Mouse (Mus musculus): Measurements from ENCODE around the gene Znrf4.

Znrf4 gene

DNA sequence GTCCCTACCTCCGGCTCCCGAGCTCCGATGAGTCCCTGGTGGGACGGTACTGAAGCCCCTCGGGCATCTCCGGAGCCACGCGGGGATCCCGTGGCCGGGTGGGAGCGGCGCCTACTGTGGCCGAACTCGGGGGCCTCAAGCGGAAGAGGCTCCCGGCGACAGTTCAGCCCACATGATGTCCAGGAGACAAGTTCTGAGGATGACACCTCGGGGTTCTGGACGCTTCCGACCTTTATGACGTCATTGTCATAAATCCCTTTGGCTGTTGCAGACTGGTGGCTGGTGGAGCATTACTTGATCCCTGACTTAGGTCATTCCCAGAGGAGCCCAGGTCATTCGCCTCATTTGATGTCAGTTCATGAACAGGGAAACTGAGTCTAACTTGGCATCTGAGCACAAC is at the start of gene Znrf4:
Znrf4 (minus strand) TSS at position 122 of the 400 bp plus-strand sequence.
- DNase-seq: no peak

DNA sequence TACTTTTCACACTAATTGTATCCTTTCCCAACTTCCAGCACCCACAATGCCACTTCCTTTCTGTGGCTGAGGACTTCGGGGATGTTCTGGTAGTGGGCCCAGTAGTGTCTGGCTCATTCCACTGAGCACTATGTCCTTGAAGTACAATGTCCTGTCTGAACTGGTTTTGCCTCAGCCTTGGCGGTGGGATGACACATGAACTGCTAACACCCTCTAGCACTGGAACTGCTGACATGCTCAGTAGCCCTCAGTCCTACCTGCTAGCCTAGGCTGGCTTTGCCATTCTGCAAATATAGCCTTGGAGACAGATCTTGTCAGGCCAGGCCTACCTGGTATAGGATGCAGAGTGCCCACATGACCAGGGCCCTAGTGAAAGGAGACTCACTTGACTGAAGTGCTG is 49.6 kb upstream of the Znrf4 start:
- DNase-seq: no peak

DNA sequence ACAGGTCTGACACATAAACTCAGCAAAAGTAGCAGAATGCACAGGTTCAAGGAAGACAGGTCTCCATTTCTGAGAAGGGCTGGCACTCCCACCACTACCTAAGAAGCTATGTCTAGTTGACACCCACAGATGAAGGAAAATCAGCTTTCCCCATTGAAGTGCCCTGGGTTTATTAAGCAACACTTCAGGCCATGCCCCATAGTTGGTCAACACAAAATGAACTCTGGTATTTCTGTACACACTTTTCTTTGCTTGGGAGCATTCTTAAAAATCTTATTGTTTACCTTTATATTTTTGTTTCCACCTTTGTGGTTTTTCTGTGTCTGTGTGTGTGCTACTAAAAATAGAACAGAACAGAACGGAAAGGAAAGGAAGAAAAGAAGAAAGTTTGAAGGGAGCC is 47.9 kb upstream of the Znrf4 start:
- no peak for DNase-seq

DNA sequence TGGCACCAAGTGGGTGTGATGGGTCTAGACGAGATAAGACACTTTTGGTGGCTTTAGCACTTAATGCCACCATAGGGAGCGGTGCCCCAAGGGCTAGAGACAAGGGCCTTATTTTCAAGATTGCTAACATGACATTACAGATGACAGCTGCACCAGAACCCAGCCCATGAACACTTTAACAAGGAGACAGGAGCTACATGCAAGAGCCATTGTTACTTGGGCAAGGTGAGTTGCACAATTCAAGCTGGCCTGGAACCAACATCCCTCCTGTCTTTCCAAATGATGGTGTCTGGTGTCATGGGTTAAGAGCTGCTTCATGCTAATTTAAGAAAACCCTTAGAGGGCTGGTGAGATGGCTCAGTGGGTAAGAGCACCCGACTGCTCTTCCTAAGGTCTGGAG is 47.2 kb upstream of the Znrf4 start:
- no peak for DNase-seq

DNA sequence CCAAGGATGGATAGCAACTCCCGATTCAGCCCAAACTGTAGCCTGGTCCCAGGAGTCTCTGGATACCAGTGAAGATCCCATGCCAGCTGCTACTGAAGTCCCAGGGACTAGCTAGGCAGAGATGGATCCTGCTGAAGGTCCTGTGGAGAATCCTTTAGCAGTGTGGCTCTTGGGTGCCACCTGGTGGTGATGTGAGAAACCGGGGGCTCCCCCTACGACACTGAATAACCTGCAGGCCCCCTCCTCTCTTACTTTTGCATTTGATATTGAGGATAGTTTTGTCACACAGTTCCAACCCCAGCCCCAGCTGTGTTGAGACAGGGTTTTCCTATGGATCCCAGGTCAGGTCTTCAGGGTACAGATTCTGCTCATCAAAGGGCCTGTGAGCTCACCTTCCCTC is 46.2 kb upstream of the Znrf4 start:
- peak in 1 of 2 experiments; percentile 59 for DNase-seq

DNA sequence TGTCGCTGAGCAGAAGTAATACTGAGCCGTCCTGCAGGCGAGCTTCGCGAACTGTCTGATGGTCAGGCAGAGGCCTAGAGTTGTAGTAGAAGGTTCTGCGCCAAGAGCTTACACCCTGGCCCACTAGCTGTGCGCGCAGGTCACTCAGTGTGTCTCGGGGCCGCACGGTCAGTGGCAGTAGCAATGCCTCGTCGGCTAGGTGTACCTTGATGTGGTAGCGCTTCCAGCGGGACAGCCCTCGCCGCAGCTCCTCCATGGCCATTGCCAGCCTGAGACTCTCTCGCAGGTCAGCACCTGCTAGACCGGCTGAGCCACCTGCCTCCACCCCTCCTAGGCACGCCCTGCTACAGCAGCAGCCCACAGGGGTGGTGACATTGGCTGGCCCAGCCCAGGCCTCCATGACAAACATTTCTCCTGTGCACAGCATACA is 41.9 kb upstream of the Znrf4 start, which contains the start of gene Gm20219:
Gm20219 (minus strand) TSS at position 266 of the 430 bp plus-strand sequence.
- peak in 1 of 2 experiments; percentile 28 for DNase-seq

DNA sequence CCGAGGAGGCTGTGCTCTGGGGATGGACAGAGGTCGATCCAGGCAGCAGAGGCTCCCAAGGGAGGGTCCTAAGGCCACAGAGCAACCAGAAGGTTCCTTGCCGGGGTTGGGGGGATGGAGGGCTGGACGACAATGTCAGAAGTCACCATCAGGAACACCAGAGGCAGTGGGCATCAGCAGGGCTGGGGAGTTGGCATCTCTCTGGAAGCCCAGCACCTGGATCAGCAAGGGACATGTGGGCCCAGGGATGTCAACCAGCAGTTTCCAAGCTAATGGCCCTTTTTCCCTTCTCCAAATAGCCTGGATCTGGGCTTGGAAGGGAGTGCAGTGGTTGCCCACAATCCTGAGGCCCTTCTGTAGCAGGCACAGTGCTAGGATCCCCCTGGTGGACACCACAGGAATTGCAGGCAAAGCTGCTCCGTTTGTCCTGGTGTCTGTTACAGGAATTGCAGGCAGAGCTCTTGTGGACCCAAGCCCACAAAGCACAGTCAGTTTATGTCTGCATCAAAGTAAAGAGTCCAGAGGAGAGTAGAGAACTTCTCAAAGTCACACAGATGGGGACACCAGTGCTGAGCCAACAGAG is 40.6 kb upstream of the Znrf4 start:
- DNase-seq: peak; percentile 38 to 67

DNA sequence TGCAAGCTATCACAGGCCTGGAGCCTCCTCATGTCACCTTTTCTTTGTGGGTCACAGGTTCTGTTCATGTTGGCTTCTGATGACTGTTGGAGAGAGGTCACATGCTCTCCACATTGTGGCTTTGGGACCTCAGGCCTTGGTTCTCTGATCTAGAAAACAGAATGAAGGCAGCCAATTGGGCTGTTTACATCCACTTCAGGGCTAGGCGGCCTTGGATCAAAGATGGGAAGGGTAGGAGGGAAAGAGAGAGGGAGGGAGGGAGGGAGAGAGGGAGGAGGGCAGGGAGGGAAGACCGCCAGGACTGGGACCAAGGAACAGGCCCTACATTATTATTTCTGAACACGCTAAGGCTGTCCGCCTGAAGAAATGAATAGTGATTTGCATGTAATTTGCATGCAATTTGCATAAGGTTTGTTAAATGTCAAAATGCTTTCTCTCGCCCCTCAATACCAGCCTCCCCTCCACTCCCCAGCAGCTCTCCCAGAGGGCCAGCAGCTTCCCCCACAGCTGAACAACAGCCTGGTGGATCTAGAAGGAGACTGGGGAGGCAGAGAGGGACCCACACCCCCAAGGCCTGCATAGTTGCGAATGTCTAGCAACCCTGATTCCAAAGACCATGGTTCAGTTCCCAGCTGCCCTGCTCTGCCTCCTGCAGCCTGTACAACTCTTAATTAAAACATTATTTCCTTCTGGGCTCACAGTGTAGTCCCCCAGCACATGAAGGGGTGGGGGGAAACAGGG is 39.8 kb upstream of the Znrf4 start:
- DNase-seq: no peak

DNA sequence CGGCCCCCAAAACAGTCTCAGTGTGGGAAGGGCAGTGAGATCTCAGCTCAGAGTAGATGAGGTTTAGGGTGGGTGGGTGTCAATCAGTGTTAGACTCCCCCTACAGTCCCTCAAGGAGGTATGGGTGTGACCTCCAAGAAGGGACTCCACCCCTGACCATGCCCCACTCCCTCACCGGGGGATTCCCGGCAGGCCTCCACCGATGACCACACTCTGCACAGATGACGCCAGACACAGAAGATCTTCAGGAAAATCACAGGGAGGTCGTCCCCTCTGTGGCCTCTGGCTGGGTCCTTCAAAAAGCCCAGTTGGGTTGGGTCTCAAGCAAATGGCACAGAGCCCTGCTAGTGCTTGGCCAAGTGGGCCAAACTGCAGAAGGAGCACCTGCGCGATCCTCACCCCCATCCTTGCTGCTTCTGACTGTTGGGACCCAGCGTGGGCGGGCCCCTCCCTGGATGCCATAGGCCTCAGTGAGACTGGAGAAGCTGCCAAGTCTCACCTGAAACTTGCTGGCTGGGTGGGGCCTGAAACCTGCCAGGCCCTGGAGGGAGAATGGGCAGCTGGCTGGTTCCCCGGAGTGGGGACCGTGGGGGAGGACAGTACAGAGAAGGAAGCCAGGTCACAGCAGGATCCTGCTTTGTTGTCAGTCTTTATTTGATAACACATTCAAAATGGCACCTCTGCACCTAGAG is 38.7 kb upstream of the Znrf4 start:
- no peak for DNase-seq

DNA sequence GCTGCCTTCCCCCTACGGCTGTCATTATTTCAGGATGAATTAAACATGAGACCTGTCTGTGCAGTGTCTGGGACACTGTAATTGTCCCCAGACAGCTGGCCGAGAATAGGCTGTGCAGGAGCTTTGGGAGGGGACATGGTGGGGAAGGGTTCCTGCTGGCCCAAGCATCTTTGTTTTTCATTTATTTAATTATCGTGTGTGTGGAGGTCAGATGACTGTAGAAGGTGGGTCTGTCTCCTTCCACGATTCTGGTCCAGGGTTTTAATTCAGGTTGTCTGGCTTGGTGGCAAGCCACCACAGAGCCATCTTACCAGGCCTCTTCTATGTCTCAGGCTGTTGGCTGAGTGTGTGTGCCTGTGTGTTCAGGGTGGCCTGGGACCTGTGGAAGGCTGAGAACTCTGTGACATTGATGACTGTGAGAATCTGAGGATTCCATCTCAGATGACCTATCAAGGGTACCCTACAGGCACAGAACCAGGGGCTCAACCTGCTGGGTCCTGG is 36.4 kb upstream of the Znrf4 start:
- DNase-seq: no peak

DNA sequence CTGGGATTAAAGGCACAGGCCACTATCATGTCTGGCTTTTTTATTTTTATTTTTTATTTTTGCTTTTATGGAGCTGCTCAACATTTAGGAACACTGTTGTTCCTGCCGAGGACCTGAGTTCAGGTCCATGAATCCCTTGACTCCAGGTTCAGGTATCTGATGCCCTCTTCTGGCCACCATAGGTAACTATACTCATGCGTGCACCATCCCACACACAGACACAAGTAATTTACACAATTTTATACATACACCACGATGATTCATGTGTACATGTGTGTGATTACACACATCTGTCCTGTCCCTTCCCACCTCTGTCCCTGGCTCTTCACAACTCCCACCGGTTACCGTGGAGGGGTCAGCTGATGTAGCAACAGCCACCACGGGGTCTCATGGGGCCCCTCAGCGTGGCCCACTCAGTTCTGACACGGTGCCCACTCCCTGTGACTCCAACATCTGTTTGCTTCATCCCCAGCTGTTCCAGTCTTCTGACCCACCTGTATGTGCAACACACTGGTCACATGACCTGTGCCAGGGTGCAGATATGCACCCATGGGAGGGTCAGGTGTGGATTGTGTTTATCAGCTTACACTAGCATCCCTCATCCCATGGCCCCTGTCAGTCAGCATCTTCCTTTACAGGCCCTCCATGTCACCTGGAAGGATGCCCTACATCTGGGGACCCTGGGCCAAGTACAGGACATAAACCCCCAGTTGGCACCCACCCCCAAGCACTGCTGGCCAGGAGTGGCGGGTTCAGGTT is 35.8 kb upstream of the Znrf4 start:
- no peak for DNase-seq

DNA sequence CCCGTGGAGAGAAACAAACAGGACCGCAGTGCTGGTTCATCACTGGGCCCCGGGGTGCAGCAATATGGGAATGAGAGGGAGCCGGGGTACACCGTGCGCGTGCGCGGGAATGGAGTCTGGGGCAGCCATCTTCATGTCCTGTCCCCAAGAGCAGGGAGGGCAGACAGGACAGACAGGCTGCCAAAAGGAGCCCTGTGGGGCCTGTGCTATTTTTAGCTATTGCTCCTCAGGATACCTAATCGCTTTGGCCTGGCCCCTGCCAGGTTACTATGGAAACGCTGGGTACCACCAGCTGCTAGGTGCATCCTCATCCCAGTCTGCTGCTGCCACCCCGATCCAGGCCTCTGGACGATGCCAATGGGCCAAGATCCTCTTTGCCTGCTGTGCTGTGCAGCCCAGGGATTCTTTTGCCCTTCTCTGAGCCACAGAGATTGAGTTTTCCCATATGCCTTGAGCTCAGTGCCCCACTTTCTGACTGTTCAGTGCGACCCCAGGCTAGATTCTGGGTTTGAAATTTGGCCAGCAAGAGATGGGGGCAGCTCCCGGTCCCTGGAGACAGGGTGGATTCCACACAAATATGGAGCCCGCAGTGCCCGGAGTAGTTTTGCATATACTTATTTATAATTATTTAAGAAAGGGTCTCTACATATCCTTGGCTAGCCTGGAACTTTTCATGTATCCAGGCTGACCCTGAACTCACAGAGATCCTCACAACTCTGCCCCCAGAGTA is 35.0 kb upstream of the Znrf4 start:
- no peak for DNase-seq

DNA sequence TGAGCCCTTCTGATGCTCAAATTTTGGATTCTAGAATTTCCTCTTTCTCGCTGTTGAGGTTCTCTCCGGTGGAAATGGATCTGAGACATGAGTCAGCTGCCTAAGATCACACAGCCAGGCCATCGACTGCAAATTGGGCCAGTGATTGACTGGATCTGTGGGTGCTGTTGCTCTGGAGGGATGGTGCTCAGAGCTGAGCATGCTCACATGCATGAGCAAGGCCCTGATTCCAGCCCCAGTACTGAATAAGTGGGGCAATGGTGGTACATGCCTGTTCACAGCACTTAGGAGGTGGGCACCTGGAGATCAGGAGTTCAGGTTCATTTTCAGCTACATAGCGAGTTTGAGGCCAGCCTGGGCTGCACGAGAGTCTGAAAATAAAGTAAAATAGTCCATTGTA is 34.3 kb upstream of the Znrf4 start:
- no peak for DNase-seq

DNA sequence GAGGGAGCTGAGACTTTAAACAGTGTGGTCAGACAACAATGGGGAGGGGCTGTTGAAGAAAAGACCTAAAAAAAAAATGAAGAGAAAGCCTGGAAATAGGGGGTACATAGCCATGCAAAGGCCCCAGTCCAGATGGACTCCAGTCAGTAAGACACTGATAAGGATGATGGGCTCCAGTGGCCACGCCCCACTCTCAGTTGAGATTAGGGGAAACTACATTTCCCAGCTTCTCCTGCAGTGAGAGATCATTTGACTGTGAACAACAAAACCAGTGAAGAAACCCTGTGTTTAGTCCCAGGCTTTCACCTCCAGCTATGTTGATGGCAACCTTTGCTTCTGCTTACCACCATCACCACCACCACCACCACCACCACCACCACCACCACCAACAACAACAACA is 33.7 kb upstream of the Znrf4 start:
- DNase-seq: no peak

DNA sequence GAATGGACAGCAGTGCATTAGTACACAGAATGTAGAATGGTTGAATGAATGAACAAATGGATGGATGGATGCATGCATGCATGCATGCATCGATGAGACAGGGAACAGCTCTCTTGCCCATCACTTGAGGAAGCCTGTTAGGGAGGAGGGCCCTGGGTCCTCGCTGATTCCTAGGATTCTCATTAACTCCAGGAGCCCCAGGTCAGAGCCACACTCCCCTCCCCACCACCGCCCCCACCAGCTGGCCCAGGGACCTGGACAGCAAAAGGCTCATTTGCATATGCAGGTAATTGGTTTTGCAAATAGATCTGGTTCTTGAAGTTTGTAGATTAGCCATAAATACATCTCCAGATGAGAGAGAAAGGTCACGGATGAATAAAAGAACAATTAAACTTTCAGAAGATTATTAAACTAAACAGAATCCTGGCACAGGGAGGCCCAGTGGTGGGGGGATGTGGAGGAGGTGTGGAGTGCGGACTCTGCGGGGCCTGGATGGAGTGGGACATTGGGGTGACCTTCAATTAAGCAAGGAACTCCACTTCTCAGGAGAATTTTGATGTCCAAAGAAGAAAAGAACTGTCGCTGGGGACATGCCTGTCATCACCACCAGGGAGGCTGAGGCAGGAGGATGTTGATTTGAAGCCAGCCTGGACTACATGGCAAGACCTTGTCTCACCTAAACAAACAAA is 32.6 kb upstream of the Znrf4 start:
- no peak for DNase-seq

DNA sequence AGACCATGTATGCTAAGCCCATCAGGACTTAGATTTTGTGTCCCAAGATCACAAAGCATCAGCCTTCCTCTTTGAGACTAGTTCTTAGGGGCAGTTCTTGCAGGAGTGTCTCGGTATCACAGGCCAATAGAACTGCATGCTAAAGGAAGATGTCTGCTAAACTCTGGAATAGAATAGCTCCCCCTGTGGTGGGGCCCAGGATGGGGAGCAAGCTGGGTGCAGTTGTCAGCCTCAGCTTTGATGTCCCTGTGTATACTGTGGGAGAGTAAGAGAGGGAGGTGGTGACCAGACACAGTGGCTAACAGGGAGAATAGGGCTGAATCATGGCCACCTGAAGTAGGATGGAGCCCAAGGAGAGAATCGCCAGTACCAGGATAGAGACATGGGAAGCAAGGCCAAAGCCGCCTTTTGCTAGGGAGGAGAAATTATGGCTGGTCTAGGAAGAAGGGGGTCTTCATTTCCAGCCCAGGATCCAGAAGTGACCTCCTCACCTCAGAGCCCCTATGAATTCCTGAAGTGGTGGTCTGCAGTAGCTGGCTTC is 31.5 kb upstream of the Znrf4 start:
- no peak for DNase-seq

DNA sequence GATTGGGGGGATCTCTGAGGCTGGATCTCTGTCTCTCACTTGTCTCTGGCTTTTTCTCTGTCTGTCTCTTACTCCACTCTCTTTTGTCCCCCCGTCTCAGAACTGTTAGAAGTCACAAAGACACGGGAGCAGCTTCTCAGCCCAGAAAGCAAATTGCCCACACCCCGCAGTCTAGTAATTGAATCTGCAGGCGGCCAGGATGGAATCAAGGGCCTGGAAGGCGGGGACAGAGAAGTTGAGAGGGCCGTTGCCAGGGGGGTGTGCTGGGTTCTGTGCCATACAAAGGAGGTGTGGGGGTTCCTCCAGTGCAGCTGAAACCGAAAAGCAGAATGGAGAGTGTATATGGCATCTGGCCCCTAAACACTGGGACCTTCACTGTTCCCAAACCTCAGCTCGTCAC is 30.5 kb upstream of the Znrf4 start:
- no peak for DNase-seq

DNA sequence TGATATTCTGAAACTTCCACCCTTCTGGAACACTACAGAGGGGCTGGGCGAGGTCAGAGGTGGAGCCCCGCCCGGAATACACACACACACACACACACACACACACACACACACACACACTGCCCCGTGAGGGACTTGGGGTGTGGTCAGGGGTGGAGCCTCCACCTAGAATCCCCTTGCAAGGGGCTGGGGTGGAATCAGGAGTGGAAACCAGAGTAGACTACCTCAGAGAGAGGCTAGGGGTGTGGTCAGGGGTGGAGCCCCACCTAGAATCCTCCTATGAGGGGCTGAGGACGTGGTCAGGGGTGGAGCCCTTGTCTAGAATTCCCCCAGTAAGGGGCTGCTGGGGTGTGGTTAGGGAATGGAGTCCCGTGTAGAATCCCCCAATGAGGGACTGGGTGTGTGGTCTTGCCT is 28.3 kb upstream of the Znrf4 start:
- DNase-seq: no peak

DNA sequence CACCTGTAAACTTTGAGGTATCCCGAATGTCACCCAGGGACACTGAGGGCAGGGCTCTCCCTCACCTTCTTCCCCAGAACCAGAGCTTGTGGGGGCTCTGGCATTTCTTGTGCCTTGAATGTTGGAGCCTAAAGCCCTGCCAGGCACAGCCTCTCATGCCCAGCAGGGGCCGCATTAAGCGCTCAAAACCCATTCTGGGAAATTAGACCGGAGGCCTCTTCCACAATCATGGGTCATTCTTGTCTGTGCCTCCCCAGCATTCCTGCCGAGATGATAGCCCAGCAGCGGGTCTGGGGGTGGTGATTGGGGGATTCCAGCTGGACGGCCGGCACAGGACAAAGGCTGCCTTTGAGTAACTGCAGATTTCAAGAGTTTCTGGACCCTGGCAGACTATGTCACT is 25.7 kb upstream of the Znrf4 start:
- DNase-seq: no peak

DNA sequence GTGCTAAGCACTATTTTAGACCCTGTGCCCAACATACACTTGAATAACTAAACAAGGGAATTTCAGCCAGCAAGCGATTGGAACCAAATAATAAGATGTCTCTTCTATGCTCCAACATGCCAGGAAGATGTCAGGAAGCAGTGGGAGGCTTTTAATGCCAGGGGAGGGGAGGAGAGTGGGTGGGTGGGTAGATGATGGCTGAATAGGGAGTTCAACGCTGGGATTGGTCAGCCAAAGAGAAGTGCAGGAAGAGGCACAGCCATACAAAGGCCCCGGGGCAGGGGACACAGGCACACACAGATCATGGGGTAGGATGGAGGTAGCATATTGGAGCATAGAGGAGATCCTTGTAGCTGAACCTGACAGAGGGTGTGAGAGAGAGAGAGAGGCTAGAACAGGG is 24.6 kb upstream of the Znrf4 start:
- no peak for DNase-seq

DNA sequence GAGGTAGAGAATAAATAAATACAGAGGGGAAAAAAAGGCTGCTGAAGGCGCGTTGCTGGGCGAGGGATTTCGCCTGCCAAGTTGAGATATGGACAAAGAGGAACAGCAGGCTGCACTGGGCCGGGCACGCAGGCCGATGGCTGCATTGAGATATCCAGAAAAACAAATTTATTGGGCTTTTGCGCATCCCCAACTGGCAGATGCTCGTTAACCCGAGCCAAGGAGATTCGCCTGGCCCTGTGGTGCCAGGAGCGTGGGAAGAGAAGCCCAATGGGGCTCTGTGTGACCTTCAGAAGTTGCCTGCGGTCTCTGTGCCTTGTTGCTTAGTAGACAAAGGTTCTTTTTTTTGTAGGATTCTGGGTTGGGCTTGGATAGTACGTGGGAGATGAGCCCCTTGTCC is 24.0 kb upstream of the Znrf4 start:
- no peak for DNase-seq

DNA sequence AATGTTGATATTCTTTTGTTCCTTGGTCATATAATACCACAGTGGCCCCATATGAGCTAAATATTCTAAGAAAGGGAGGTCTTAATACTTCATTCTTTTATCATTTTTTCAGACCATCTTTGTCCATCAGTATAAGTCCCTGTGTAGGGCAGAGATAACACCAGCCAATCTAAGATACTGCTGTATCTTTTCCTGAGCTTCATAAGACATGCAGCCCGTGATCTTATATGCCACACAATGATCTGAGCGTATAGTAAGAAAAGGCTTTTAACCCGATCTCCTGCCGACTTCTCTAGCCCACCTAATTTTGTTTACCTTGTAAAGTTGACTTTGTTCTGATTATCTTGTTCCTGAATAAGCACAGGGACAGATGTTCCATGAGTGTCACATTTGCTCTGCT is 12.7 kb upstream of the Znrf4 start:
- DNase-seq: no peak

Measured in kidney, adult 8-10 months (tissue).